Mouse (Mus musculus) small intestine, adult 2 months (tissue): ENCODE measurements around the gene P2rx3.
A peak's percentile ranks its signal among the peaks of the same experiment; 100 is the strongest.

Source experiments
- CTCF ChIP-seq: fragments of 200-500 bp; IDR thresholded peaks from 2 replicates; pipeline ENCODE4 v1.5.1; 2012; ENCODE audit warnings: low read depth, mild to moderate bottlenecking, control low read depth, inconsistent platforms, low read length, moderate library complexity, mixed read lengths; ENCODE audit not compliant: insufficient replicate concordance, insufficient read length; ENCODE audit errors: extremely low read depth
- POLR2A ChIP-seq: fragments of 200-500 bp; IDR thresholded peaks from 2 replicates; pipeline ENCODE4 v1.6.1; 2012; ENCODE audit warnings: low read depth, mild to moderate bottlenecking, control low read depth, inconsistent platforms, low read length, moderate library complexity

GRCm38 (mm10) chr2:85037047-85038026 lies at the start of gene P2rx3, which contains the start of gene Ssrp1:
- TF ChIP-seq POLR2A (peak; percentile 30; the same call in 1 of the 2 replicates), CTCF (peak; percentile 5; the same call in 1 of the 2 replicates)
